Mouse (Mus musculus) heart, embryonic 15.5 days (tissue): Measurements from ENCODE around the gene Plcd3. TPM values are rescaled to one million over a fixed set of nuclear protein-coding genes. Genes with fewer than 3 reads are reported as not detected.

Experiments
- ATAC-seq: fragments of 200-750 bp; cut with Nextera tagmentation; replicated peaks from 2 replicates; pipeline ENCODE4 v1.8.0; 2017; ENCODE audit warnings: low read depth, moderate TSS enrichment; ENCODE audit not compliant: insufficient number of reproducible peaks, insufficient read depth, low FRiP score
- H3K27ac ChIP-seq: fragments of 300-500 bp; sonication (generic); 2 replicates; pipeline ENCODE4 v1.5.1; 2015; ENCODE audit warnings: mild to moderate bottlenecking, inconsistent platforms
- H3K27me3 ChIP-seq: fragments of 300-500 bp; sonication (generic); 2 replicates; pipeline ENCODE4 v1.6.1; 2015; ENCODE audit warnings: inconsistent platforms
- H3K36me3 ChIP-seq: fragments of 300-500 bp; sonication (generic); 2 replicates; pipeline ENCODE4 v1.6.1; 2015; ENCODE audit warnings: mild to moderate bottlenecking, inconsistent platforms
- H3K4me1 ChIP-seq: fragments of 300-500 bp; sonication (generic); replicated peaks from 2 replicates; pipeline ENCODE4 v1.6.1; 2015; ENCODE audit warnings: inconsistent platforms
- H3K4me2 ChIP-seq: fragments of 300-500 bp; sonication (generic); 2 replicates; pipeline ENCODE4 v1.6.1; 2015; ENCODE audit warnings: inconsistent platforms, mild to moderate bottlenecking, moderate library complexity
- H3K4me3 ChIP-seq: fragments of 300-500 bp; sonication (generic); 2 replicates; pipeline ENCODE4 v1.5.1; 2015; ENCODE audit warnings: mild to moderate bottlenecking, inconsistent platforms
- H3K9ac ChIP-seq: fragments of 300-500 bp; sonication (generic); 2 replicates; pipeline ENCODE4 v1.6.1; 2015; ENCODE audit warnings: mild to moderate bottlenecking, inconsistent platforms
- H3K9me3 ChIP-seq: fragments of 300-500 bp; sonication (generic); replicated peaks from 2 replicates; pipeline ENCODE4 v1.6.1; 2016; ENCODE audit warnings: inconsistent platforms
- WGBS: fragments of 180-500 bp; shearing (Covaris S2); methylation state at CpG from one replicate; pipeline ENCODE4 v1.1.7; 2015; ENCODE audit warnings: mixed read lengths; 5-methylcytosine and 5-hydroxymethylcytosine counted together
- polyA plus RNA-seq: library from polyadenylated mRNA; unstranded; fragments of >200 nt; fragmentation: Nextera tagmentation; extraction: Ambion mirVana; gene quantifications from 2 replicates; pipeline ENCODE4 v1.2.1, GENCODE M21; 2015

Gene Plcd3
- polyA plus RNA-seq, 1 experiment from 2014 or later = 11.0 TPM

GRCm38 (mm10) chr11:103033030-103033429 is 68.4 kb downstream of the Plcd3 start:
- peaks cover 3% of the 10 kb centered on the region for H3K36me3 ChIP-seq
- no peak overlapping the region for H3K4me3 ChIP-seq
- no peak overlapping the region for H3K27ac ChIP-seq
- H3K9me3 ChIP-seq = no peaks in the 10 kb centered on the region
- H3K4me2 ChIP-seq = no peak overlapping the region
- no peaks in the 10 kb centered on the region for H3K27me3 ChIP-seq
- no peak overlapping the region for H3K9ac ChIP-seq
- H3K4me1 ChIP-seq = peaks cover 25% of the 10 kb centered on the region
- WGBS = 78% methylated on average over 3 of the region's 3 CpGs
- ATAC-seq = no peak

- Histone ChIP-seq H3K4me3 (peak within 1 kb of the TSS; percentile 89), H3K27ac (peak within 1 kb of the TSS; percentile 85), H3K9me3 (no peaks in the 10 kb centered on the region), H3K36me3 (peaks cover 9% of the 10 kb centered on the region), H3K4me1 (peaks cover 29% of the 10 kb centered on the region), H3K9ac (peak within 1 kb of the TSS; percentile 74), H3K4me2 (peak within 1 kb of the TSS; percentile 72), H3K27me3 (no peaks in the 10 kb centered on the region)
- WGBS = under 1% methylated on average over 36 of the region's 36 CpGs
- ATAC-seq = peak; percentile 98
Observed at GRCm38 (mm10) chr11:103028176-103028891, 73.1 kb downstream of the Plcd3 start, which contains the start of the genes Nmt1 and Dcakd. Gene Nmt1, plus strand, starts transcription at chr11:103028190. Gene Dcakd, minus strand, starts transcription at chr11:103028333.

GRCm38 (mm10) chr11:103027570-103028175 is 73.8 kb downstream of the Plcd3 start:
- WGBS = 12% methylated on average over 8 of the region's 8 CpGs
- H3K4me1 ChIP-seq = peaks cover 27% of the 10 kb centered on the region
- no peaks in the 10 kb centered on the region for H3K9me3 ChIP-seq
- H3K4me3 ChIP-seq = peak overlapping the region; percentile 89
- H3K27me3 ChIP-seq = no peaks in the 10 kb centered on the region
- H3K36me3 ChIP-seq = peaks cover 9% of the 10 kb centered on the region
- H3K4me2 ChIP-seq = peak overlapping the region; percentile 68
- H3K9ac ChIP-seq = peak overlapping the region; percentile 69
- no peak; the same call in 1 of the 2 replicates for ATAC-seq
- peak overlapping the region; percentile 85 for H3K27ac ChIP-seq

- Histone ChIP-seq H3K9ac (no peak overlapping the region), H3K4me1 (peaks cover 26% of the 10 kb centered on the region), H3K36me3 (peaks cover 9% of the 10 kb centered on the region), H3K27me3 (no peaks in the 10 kb centered on the region), H3K4me2 (0 out of 2 replicates have a peak overlapping the region, but pooled peaks have one; percentile 1), H3K9me3 (no peaks in the 10 kb centered on the region), H3K4me3 (peak overlapping the region; percentile 89; the same call in 1 of the 2 replicates), H3K27ac (peak overlapping the region; percentile 85; the same call in 1 of the 2 replicates)
- 84% methylated on average over 3 of the region's 3 CpGs for WGBS
- no peak for ATAC-seq
Observed at GRCm38 (mm10) chr11:103026901-103027300, 74.6 kb downstream of the Plcd3 start.

GRCm38 (mm10) chr11:103023974-103024373 is 77.5 kb downstream of the Plcd3 start:
- Histone ChIP-seq H3K27me3 (no peaks in the 10 kb centered on the region), H3K27ac (no peak overlapping the region), H3K4me2 (no peak overlapping the region), H3K36me3 (peaks cover 17% of the 10 kb centered on the region), H3K4me3 (no peak overlapping the region), H3K9me3 (no peaks in the 10 kb centered on the region), H3K4me1 (peaks cover 15% of the 10 kb centered on the region), H3K9ac (no peak overlapping the region)
- WGBS = 86% methylated on average over 3 of the region's 3 CpGs
- ATAC-seq = no peak

GRCm38 (mm10) chr11:103020713-103021335 is 80.6 kb downstream of the Plcd3 start:
- no peak overlapping the region for H3K27ac ChIP-seq
- ATAC-seq = no peak
- 60% methylated on average over 3 of the region's 3 CpGs for WGBS

More at GRCm38 (mm10) chr11:103020713-103021335, 80.6 kb downstream of the Plcd3 start:
- Histone ChIP-seq H3K4me1 (peaks cover 9% of the 10 kb centered on the region), H3K4me2 (no peak overlapping the region), H3K36me3 (peaks cover 14% of the 10 kb centered on the region), H3K9me3 (no peaks in the 10 kb centered on the region), H3K4me3 (no peak overlapping the region), H3K27me3 (no peaks in the 10 kb centered on the region), H3K9ac (no peak overlapping the region)

Other genes starting within 250 kb of the Plcd3 start
- gene Eftud2, start 220.7 kb downstream of the Plcd3 start, polyA plus RNA-seq = 90.7 and 120 TPM in 2 replicates
- 0.55 and 0.84 TPM in 2 replicates for gene Ccdc103, start 220.5 kb downstream of the Plcd3 start, polyA plus RNA-seq
- not detected in 2 replicates for gene Fam187a, start 216.5 kb downstream of the Plcd3 start, polyA plus RNA-seq
- gene Gfap, start 200.7 kb downstream of the Plcd3 start, polyA plus RNA-seq = 0.11 and 0.44 TPM in 2 replicates
- gene Kif18b, start 176.5 kb downstream of the Plcd3 start, polyA plus RNA-seq = 5.2 and 7.9 TPM in 2 replicates
- gene C1ql1, start 155.0 kb downstream of the Plcd3 start, polyA plus RNA-seq = 0.47 and 0.61 TPM in 2 replicates
- 39.1 and 47.8 TPM in 2 replicates for gene Nmt1, start 73.5 kb downstream of the Plcd3 start, polyA plus RNA-seq
- 64.8 and 89.4 TPM in 2 replicates for gene Dcakd, start 73.3 kb downstream of the Plcd3 start, polyA plus RNA-seq
- 18.5 and 23.7 TPM in 2 replicates for gene Acbd4, start within 50 bp of the Plcd3 start, polyA plus RNA-seq
- 2.6 and 3.0 TPM in 2 replicates for gene Hexim1, start 14.6 kb upstream of the Plcd3 start, polyA plus RNA-seq
- gene Hexim2, start 30.8 kb upstream of the Plcd3 start, polyA plus RNA-seq = 5.5 and 6.4 TPM in 2 replicates
- gene Fmnl1, start 69.4 kb upstream of the Plcd3 start, polyA plus RNA-seq = 1.5 and 4.6 TPM in 2 replicates
- gene 1700023F06Rik, start 106.9 kb upstream of the Plcd3 start, polyA plus RNA-seq = 0.18 and 0.37 TPM in 2 replicates
- not detected in 2 replicates for gene Spata32, start 116.8 kb upstream of the Plcd3 start, polyA plus RNA-seq
- 1.8 and 4.3 TPM in 2 replicates for gene Map3k14, start 165.8 kb upstream of the Plcd3 start, polyA plus RNA-seq